Mouse (Mus musculus) erythroblast, embryonic 14.5 days (primary cell): Measurements from ENCODE around the gene Zfp563. TPM values are rescaled to one million over a fixed set of nuclear protein-coding genes. Genes with fewer than 3 reads are reported as not detected.

Experiments
- H3K27me3 ChIP-seq: 2 replicates; pipeline ENCODE4 v1.6.1; 2012; ENCODE audit warnings: inconsistent platforms; ENCODE audit not compliant: control insufficient read depth
- H3K36me3 ChIP-seq: 2 replicates; pipeline ENCODE4 v1.6.1; 2012; ENCODE audit warnings: mild to moderate bottlenecking, inconsistent platforms; ENCODE audit not compliant: control insufficient read depth
- H3K4me1 ChIP-seq: 2 replicates; pipeline ENCODE4 v1.6.1; 2012; ENCODE audit warnings: inconsistent platforms; ENCODE audit not compliant: control insufficient read depth
- H3K4me3 ChIP-seq: replicated peaks from 2 replicates; pipeline ENCODE3; 2012; ENCODE audit warnings: moderate library complexity, mild to moderate bottlenecking, inconsistent platforms
- H3K9me3 ChIP-seq: 2 replicates; pipeline ENCODE4 v1.6.1; 2012; ENCODE audit warnings: low read length, inconsistent platforms, mixed read lengths; ENCODE audit not compliant: control insufficient read depth
- GATA1 ChIP-seq: IDR thresholded peaks from 2 replicates; pipeline ENCODE4 v1.6.1; 2012; ENCODE audit warnings: low read length, inconsistent platforms, mixed read lengths
- TAL1 ChIP-seq: IDR thresholded peaks from 3 replicates; pipeline ENCODE4 v1.6.1; 2012; ENCODE audit warnings: low read length, inconsistent platforms, mixed read lengths
- polyA plus RNA-seq: library from polyadenylated mRNA; stranded (reverse); fragments of >175 nt; gene quantifications from 2 replicates; pipeline ENCODE4 v1.2.3, GENCODE M21; 2012

Zfp563 gene
- polyA plus RNA-seq = not detected in 2 replicates

GRCm38 (mm10) chr17:33089220-33089949, at the start of gene Zfp563:
Zfp563 (plus strand) TSS chr17:33089310.
- Histone ChIP-seq H3K4me3 (peak within 1 kb of the TSS; percentile 79), H3K9me3 (no peaks in the 10 kb centered on the region), H3K27me3 (no peaks in the 10 kb centered on the region), H3K4me1 (peaks cover 27% of the 10 kb centered on the region), H3K36me3 (no peaks in the 10 kb centered on the region)
- TF ChIP-seq TAL1 (no peak), GATA1 (no peak)

GRCm38 (mm10) chr17:33058791-33059190, 30.3 kb upstream of the Zfp563 start:
- Histone ChIP-seq H3K36me3 (no peaks in the 10 kb centered on the region), H3K9me3 (no peaks in the 10 kb centered on the region), H3K4me1 (no peaks in the 10 kb centered on the region), H3K4me3 (no peak overlapping the region), H3K27me3 (no peaks in the 10 kb centered on the region)
- TF ChIP-seq TAL1 (no peak), GATA1 (no peak)

- Histone ChIP-seq H3K4me3 (no peak overlapping the region), H3K4me1 (no peaks in the 10 kb centered on the region)
- TF ChIP-seq GATA1 = no peak
- TF ChIP-seq TAL1 = no peak
Measured at GRCm38 (mm10) chr17:33063001-33063400, 26.1 kb upstream of the Zfp563 start.

GRCm38 (mm10) chr17:33067958-33068357, 21.2 kb upstream of the Zfp563 start, which contains the start of gene 4921501E09Rik:
4921501E09Rik (minus strand) TSS chr17:33068058.
- H3K4me3 ChIP-seq = no peak within 1 kb of the TSS
- TF ChIP-seq GATA1 (no peak), TAL1 (no peak)
- no peaks in the 10 kb centered on the region for H3K4me1 ChIP-seq
- no peaks in the 10 kb centered on the region for H3K36me3 ChIP-seq
- H3K27me3 ChIP-seq = no peaks in the 10 kb centered on the region
- no peaks in the 10 kb centered on the region for H3K9me3 ChIP-seq

More at GRCm38 (mm10) chr17:33063001-33063400, 26.1 kb upstream of the Zfp563 start:
- no peaks in the 10 kb centered on the region for H3K27me3 ChIP-seq
- H3K9me3 ChIP-seq = no peaks in the 10 kb centered on the region
- H3K36me3 ChIP-seq = no peaks in the 10 kb centered on the region

- TF ChIP-seq TAL1 (no peak), GATA1 (no peak)
- no peaks in the 10 kb centered on the region for H3K27me3 ChIP-seq
- H3K4me3 ChIP-seq = no peak overlapping the region
- peaks cover 27% of the 10 kb centered on the region for H3K4me1 ChIP-seq
- no peaks in the 10 kb centered on the region for H3K9me3 ChIP-seq
- H3K36me3 ChIP-seq = no peaks in the 10 kb centered on the region
Measured at GRCm38 (mm10) chr17:33091630-33092029, 2.5 kb downstream of the Zfp563 start.

- Histone ChIP-seq H3K4me3 (peak overlapping the region; percentile 74), H3K9me3 (no peaks in the 10 kb centered on the region), H3K36me3 (no peaks in the 10 kb centered on the region), H3K4me1 (peaks cover 27% of the 10 kb centered on the region), H3K27me3 (no peaks in the 10 kb centered on the region)
- no peak for TF ChIP-seq TAL1
- no peak for TF ChIP-seq GATA1
Measured at GRCm38 (mm10) chr17:33092391-33093193, 3.5 kb downstream of the Zfp563 start.

- Histone ChIP-seq H3K27me3 (no peaks in the 10 kb centered on the region), H3K4me1 (peaks cover 10% of the 10 kb centered on the region), H3K4me3 (no peak overlapping the region), H3K36me3 (no peaks in the 10 kb centered on the region), H3K9me3 (no peaks in the 10 kb centered on the region)
- TF ChIP-seq TAL1 (no peak), GATA1 (no peak)
Measured at GRCm38 (mm10) chr17:33097396-33097795, 8.3 kb downstream of the Zfp563 start.

GRCm38 (mm10) chr17:33124546-33124945, 35.4 kb downstream of the Zfp563 start:
- Histone ChIP-seq H3K4me3 (no peak overlapping the region), H3K4me1 (no peaks in the 10 kb centered on the region), H3K9me3 (no peaks in the 10 kb centered on the region), H3K27me3 (no peaks in the 10 kb centered on the region), H3K36me3 (no peaks in the 10 kb centered on the region)
- no peak for TF ChIP-seq GATA1
- no peak for TF ChIP-seq TAL1

GRCm38 (mm10) chr17:33126257-33126656, 37.1 kb downstream of the Zfp563 start:
- H3K9me3 ChIP-seq = no peaks in the 10 kb centered on the region
- no peaks in the 10 kb centered on the region for H3K36me3 ChIP-seq
- H3K4me3 ChIP-seq = no peak overlapping the region
- TF ChIP-seq GATA1 = no peak
- no peak for TF ChIP-seq TAL1
- no peaks in the 10 kb centered on the region for H3K27me3 ChIP-seq
- H3K4me1 ChIP-seq = no peaks in the 10 kb centered on the region
